Mouse (Mus musculus): ENCODE data around the gene Dlg2.
"Not testable (repeated sequence)": the region's sequence is repeated elsewhere in the genome, so short reads cannot be mapped to it uniquely, and the experiment has no call there.

Dlg2 gene

DNA sequence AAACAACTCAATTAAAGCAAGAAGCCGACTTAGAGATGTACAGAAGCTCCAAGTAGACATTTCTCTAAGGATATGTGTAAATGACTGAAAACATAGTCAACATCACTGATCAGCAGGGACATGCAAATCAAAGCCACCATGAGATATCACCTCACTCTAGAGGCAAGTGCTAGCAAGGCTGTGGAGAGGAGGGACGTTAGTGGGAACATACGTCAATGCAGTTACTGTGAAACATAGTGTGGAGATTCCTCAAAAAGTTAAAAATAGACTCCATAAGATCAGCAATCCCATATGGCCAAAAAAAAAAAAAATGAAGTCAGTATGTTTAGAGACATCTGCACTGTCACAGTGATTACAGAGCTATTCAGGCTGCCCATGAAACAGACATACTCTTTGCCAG lies 349.2 kb downstream of the Dlg2 start:
- no peak for DNase-seq (ENCODE audit: low read depth, low spot score)

GRCm38 (mm10) chr7:90841276-90841675 lies 364.8 kb downstream of the Dlg2 start:
- DNase-seq (ENCODE audit: low read depth, low spot score): no peak

- DNase-seq (ENCODE audit: low read depth, low spot score): no peak
These were observed 367.1 kb downstream of the Dlg2 start for GRCm38 (mm10) chr7:90843345-90844293.

DNA sequence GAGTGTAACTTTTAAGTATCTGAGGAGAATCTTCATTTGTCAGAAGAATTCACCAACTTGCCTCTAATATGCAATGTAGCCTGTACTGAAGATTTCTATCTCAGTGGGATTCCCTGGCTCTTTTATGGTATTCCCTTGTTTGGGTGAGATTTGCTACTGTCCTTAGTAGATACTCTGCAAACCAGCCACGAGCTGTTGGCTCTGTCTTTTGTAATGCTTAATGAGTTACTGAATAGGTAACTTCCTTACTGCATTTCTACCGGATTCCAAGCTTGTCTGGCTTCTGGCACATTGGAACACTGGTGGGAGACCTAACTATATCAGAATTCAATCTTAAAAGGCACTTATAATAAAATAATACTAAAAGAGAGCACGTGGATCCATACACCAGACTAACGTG lies 400.3 kb downstream of the Dlg2 start:
- not testable (repeated sequence) for DNase-seq (ENCODE audit: low read depth, low spot score)

GRCm38 (mm10) chr7:90882740-90883139 lies 406.3 kb downstream of the Dlg2 start:
- no peak for DNase-seq (ENCODE audit: low read depth, low spot score)

- DNase-seq (ENCODE audit: low read depth, low spot score): no peak
These were observed 410.0 kb downstream of the Dlg2 start for GRCm38 (mm10) chr7:90886396-90887006.

GRCm38 (mm10) chr7:90887007-90887720 lies 410.7 kb downstream of the Dlg2 start:
- DNase-seq (ENCODE audit: low read depth, low spot score): no peak

DNA sequence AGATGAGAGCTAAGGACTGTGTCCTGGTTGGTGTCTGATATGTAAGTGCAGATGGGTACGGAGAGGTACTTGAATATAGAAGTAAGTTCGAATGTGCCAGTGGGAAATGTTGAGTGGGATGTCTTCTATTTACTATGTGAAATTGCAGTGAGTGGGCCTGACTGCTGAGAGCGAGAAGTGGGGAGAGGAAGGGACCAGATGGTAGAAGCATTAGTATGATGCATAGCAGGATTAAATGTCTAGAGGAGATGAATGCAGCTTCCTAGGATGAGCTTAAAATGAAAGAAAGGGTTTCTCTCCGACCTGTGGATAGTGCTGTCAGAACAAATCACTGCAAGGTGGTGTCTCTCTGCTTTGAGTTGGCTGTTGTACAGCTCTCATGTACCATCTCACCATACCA lies 451.0 kb downstream of the Dlg2 start:
- no peak for DNase-seq (ENCODE audit: low read depth, low spot score)

DNA sequence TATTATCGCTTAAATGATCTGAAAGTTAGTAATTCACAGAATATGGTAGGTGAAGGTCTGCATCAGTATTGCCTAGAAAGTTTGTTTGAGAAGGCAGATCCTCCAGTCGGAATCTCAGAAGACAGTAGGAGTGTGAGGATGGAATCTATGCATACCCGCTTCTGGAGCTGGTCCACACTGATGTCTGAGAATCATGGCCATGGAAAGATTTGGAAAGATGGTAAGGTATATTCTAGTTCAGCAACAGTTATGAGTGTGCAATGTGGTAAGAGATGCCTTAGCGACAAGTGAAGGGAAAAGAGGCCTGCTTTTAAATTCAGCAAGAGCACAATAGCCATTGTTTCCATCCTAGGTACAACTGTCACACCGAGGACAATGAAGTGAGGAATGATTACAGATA lies 464.3 kb downstream of the Dlg2 start:
- no peak for DNase-seq (ENCODE audit: low read depth, low spot score)

GRCm38 (mm10) chr7:90947073-90947472 lies 470.6 kb downstream of the Dlg2 start:
- DNase-seq (ENCODE audit: low read depth, low spot score): no peak

DNA sequence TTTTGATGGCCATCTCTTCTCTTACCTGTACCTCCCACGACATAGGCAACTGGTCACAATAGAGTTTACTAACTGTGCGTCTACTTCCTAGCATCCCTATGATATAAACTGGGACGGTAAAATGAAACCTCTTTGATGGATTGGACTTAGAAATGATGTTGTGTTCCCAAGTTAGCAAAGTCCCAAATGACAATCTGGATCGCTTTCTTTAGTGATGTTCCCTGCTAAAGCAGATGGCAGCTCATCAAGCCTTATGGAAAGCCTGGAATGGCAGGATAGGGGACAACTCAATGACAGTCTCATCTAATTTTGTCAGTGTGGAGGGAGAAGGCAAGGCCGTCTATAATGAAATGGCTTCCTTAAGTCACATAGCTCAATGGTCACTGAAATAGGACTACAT lies 472.7 kb downstream of the Dlg2 start:
- DNase-seq (ENCODE audit: low read depth, low spot score): no peak

GRCm38 (mm10) chr7:90977241-90977640 lies 500.8 kb downstream of the Dlg2 start:
- DNase-seq (ENCODE audit: low read depth, low spot score): no peak

GRCm38 (mm10) chr7:90982069-90982468 lies 505.6 kb downstream of the Dlg2 start:
- DNase-seq (ENCODE audit: low read depth, low spot score): no peak

DNA sequence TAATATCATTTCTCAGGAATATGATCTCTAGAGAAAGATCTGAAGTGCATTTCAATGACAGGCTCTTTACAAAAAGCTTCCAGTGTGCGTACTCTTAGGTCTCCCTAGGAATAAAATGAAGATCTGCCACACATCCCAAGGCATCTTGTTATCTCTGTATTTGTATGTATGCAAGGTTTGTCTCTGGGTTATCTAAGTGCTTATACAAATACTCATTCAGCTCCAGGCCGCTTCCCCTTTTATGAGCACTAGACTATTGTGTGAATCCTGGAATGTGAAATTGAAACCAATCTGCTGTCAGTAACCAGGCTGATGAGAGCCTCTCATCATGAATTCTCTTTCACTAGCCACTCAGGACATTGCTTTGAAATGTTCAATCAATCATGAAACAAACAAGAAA lies 534.2 kb downstream of the Dlg2 start:
- no peak for DNase-seq (ENCODE audit: low read depth, low spot score)

DNA sequence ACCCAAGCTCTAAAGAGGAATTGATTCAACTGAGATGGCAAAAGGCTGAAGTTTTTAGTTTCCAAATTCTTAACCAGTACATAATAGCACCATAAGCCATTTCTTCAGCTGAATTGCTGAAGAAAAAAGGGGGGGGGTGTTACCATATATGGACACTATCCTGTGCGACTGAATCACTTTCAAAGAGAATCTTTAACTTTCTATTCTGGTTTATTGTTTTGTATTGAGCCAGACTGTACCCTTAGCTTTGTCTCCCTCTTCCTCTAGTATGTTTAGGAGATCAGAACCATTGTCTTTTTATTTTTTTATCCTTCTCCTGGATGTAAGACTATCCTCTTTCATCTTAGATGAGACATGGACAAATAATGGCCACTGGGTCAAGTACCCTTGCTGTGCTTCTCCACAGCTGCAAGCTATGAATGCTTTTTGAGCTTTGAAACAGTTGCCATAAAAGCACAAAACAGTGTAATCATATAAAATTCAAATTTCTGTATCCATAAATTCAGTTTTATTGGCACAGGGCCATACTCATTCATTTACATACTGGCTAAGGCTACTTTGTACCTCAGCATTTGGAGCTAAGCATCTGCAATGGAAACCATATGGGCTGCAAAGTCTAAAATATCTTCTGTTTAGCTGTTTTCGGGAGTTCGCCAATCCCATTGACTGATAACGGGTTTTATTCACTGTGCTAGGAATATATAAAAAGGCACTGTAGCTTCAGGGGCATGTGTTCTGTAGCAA lies 568.7 kb downstream of the Dlg2 start:
- no peak for DNase-seq (ENCODE audit: low read depth, low spot score)

- no peak for DNase-seq (ENCODE audit: low read depth, low spot score)
These were observed 569.2 kb downstream of the Dlg2 start for GRCm38 (mm10) chr7:91045742-91046098.

GRCm38 (mm10) chr7:91063297-91064040 lies 587.0 kb downstream of the Dlg2 start:
- DNase-seq (ENCODE audit: low read depth, low spot score): no peak

- no peak for DNase-seq (ENCODE audit: low read depth, low spot score)
These were observed 595.6 kb downstream of the Dlg2 start for GRCm38 (mm10) chr7:91071751-91072707.

GRCm38 (mm10) chr7:91086071-91086470 lies 609.6 kb downstream of the Dlg2 start:
- no peak for DNase-seq (ENCODE audit: low read depth, low spot score)

Measured in retina, postnatal 7 days (tissue).